Mouse (Mus musculus) T-helper 2 cell (primary cell): ENCODE data around the gene Scamp5.

Experiments used
- in situ Hi-C: fragments of 300-600 bp; cut with MboI, MseI; formaldehyde crosslinking; loops from one replicate; pipeline ENCODE4 v1.15.1; 2025; ENCODE audit warnings: high pct_unique_total_duplicates

The Scamp5 gene

DNA sequence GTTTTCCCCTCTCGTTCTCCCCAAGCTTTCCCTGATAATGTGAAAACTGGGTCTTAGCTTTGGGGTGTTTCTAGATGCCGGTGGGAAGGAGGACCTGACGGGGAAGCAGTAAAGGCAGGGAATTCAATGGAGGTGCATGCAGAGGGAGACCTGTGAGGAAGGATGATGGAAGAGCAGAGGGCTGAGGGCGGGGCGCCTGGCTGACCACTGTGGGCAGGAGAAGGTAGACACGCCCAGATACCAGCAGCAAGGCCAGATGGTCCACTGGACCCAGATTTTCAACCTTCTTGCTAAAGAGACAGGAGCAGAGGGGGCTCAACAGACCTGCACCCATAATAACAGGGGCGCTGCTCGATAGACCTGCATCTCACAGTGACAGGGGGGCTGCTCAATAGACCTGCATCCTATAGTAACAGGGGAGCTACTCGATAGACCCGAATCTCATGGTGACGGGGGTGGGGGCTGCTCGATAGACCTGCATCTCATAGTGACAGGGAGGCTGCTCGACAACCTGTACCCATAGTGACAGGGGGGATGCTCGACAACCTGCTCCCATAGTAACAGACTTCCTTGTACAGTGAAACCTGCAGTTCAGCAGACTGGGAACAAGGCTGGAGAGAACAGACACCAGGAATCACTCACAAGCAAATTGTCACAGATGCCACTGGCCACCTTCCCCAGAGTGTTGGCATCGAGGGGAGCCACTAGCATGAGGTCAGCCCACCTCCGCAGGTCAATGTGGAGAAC, 48.2 kb downstream of the Scamp5 start:
- in situ Hi-C loops, result loop anchor here (10.0 kb wide), 1 partner anchor 165 kb away; no protein-coding TSS in a partner anchor

GRCm38 (mm10) chr9:57417341-57417740, 50.5 kb downstream of the Scamp5 start:
- in situ Hi-C loops, result loop anchor here (10.0 kb wide), 1 partner anchor 163 kb away; no protein-coding TSS in a partner anchor

GRCm38 (mm10) chr9:57407120-57407905, 60.5 kb downstream of the Scamp5 start:
- in situ Hi-C loops, result no loop called here

DNA sequence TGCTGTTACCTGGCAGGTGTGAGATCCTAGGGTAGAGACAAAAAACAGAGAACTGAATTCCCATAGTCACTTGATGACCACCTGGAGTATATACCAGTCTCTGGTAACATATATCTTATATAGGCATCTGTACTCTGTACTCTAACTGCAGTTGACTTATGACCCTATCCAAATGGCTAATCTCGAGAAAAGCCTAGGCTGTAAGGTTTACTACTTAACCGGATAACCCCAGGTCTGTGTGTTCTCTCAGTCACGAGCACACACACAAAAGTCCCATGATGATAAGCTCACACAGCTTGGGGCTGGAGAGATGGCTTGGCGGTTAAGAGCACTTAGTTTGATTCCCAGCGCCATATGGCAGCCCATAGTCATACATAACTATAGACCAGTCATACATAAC, 61.5 kb downstream of the Scamp5 start:
- in situ Hi-C loops, result no loop called here

- in situ Hi-C loops, result no loop called here
Measured at GRCm38 (mm10) chr9:57404036-57404435, 63.8 kb downstream of the Scamp5 start.

GRCm38 (mm10) chr9:57402318-57403251, 65.3 kb downstream of the Scamp5 start:
- in situ Hi-C loops, result no loop called here

DNA sequence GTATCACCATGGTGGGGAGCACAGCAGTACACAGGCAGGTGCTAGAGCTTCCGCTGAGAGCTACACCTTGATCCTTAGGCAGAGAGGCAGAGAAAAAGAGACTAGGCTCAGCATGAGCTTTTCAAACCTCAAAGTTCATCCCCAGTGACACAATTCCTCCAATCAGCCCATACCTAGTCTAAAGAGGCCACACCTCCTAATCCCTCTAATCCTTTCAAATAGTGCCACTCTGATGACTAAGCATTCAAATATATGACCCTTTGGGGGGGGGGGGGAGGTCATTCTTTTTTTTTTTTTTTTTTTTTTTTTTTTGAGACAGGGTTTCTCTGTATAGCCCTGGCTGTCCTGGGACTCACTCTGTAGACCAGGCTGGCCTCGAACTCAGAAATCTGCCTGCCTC, 69.1 kb downstream of the Scamp5 start:
- in situ Hi-C loops, result no loop called here

- in situ Hi-C loops, result no loop called here
Measured at GRCm38 (mm10) chr9:57392892-57393291, 75.0 kb downstream of the Scamp5 start.
